Mouse (Mus musculus) G1E (cell line): ENCODE data around the gene Iqcf3. TPM values are rescaled to one million over a fixed set of nuclear protein-coding genes. Genes with fewer than 3 reads are reported as not detected.

Source experiments
- ATAC-seq: 2 replicates; pipeline ENCODE4 v1.8.0; 2016; ENCODE audit warnings: mild to moderate bottlenecking; ENCODE audit not compliant: insufficient number of reproducible peaks, poor library complexity, low FRiP score, severe bottlenecking; ENCODE audit errors: extremely low read depth
- DNase-seq: peaks from one replicate; pipeline ENCODE4 v3.0.0; 2012; ENCODE audit warnings: low spot score
- H3K27me3 ChIP-seq: 2 replicates; pipeline ENCODE4 v1.6.1; 2012; ENCODE audit warnings: mild to moderate bottlenecking, low read length, inconsistent platforms; ENCODE audit not compliant: insufficient read depth
- H3K36me3 ChIP-seq: replicated peaks from 2 replicates; pipeline ENCODE3; 2012; ENCODE audit warnings: mild to moderate bottlenecking, inconsistent platforms
- H3K4me1 ChIP-seq: 2 replicates; pipeline ENCODE4 v1.6.1; 2012; ENCODE audit warnings: low read depth, low read length, inconsistent platforms, mixed read lengths; ENCODE audit not compliant: insufficient read depth
- H3K4me3 ChIP-seq: 2 replicates; pipeline ENCODE4 v1.5.1; 2012; ENCODE audit warnings: low read depth, mild to moderate bottlenecking, inconsistent platforms, low read length, moderate library complexity, mixed read lengths
- H3K9me3 ChIP-seq: replicated peaks from 2 replicates; pipeline ENCODE4 v1.6.1; 2012; ENCODE audit warnings: inconsistent platforms
- CTCF ChIP-seq: IDR thresholded peaks from 2 replicates; pipeline ENCODE4 v1.5.1; 2012; ENCODE audit warnings: low read depth, low read length, inconsistent platforms, mixed read lengths
- GATA1 ChIP-seq: IDR thresholded peaks from 2 replicates; pipeline ENCODE4 v1.6.1; 2012; ENCODE audit warnings: borderline replicate concordance, low read length, inconsistent platforms, mixed read lengths
- GATA2 ChIP-seq: IDR thresholded peaks from 2 replicates; pipeline ENCODE4 v1.6.1; 2012; ENCODE audit warnings: low read depth, low read length, inconsistent platforms, borderline replicate concordance
- POLR2AphosphoS5 ChIP-seq: IDR thresholded peaks from 2 replicates; pipeline ENCODE4 v1.6.1; 2012; ENCODE audit warnings: low read depth, low read length, inconsistent platforms; ENCODE audit not compliant: insufficient replicate concordance
- TAL1 ChIP-seq: conservative IDR thresholded peaks from 2 replicates; pipeline ENCODE4 v1.6.1; 2012; ENCODE audit warnings: low read depth, low read length, inconsistent platforms, mixed read lengths
- polyA plus RNA-seq: library from polyadenylated mRNA; stranded (reverse); fragments of >175 nt; gene quantifications from 2 replicates; pipeline ENCODE4 v1.2.3, GENCODE M21; 2012
- total RNA-seq, 2 experiments: library from RNA; stranded (forward) in 1 of 2; stranded (reverse) in 1 of 2; fragments of 200-1000 nt in 1 of 2; fragments of >200 nt in 1 of 2; fragmentation: Nextera tagmentation in 1 of 2; gene quantifications; 2 replicates each; pipeline ENCODE4 v1.2.3; 2014 to 2017

Iqcf3 gene
- total and polyA plus RNA-seq, 3 experiments, result not detected

DNA sequence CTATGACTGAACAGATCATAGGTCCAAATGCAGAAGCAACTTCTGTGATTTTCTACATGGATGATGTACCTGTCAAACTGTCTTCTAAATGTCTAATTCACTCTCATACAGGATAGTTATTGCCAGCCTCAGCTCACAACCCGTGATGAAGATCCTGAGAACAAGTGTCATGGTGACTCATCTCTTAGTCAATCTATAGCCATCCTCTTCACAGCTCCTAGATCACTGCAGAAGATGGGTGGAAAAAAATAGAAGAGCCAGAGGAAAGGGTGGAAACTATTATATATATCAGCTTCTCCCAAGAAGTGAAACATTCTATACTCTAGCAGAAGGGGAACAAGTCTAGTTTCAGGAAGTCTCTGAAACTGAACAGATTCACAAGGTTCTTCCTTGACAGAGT lies 21.1 kb upstream of the Iqcf3 start:
- no peak for ATAC-seq
- H3K4me1 ChIP-seq, result no peaks in the 10 kb centered on the region
- no peak for TF ChIP-seq TAL1
- TF ChIP-seq POLR2AphosphoS5, result no peak
- no peak for TF ChIP-seq CTCF
- no peak for TF ChIP-seq GATA2
- no peak for TF ChIP-seq GATA1
- no peak overlapping the region for H3K4me3 ChIP-seq
- H3K9me3 ChIP-seq, result no peaks in the 10 kb centered on the region
- no peak for DNase-seq
- H3K36me3 ChIP-seq, result no peaks in the 10 kb centered on the region
- H3K27me3 ChIP-seq, result no peaks in the 10 kb centered on the region

DNA sequence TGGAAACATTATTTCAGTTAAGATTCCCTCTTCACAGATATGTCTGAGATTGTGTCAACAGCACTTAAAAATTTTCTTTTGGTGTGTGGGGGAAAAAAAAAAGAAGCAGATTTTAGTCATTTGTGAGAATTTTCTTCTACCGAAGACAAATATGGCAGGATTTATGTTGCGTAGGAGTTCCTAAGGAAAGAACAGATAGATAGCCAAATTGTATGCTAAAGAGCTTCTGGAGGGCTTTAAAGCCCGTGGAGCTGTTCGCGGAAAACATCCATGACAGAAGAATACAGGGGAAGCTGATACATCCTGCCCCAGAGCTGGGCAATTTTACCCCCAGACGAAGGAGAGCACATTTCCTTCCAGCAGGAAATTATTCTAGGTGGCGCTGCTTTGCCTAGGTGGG lies 18.6 kb upstream of the Iqcf3 start:
- H3K4me1 ChIP-seq, result no peaks in the 10 kb centered on the region
- no peak for TF ChIP-seq GATA2
- TF ChIP-seq TAL1, result no peak
- no peak for TF ChIP-seq POLR2AphosphoS5
- TF ChIP-seq CTCF, result no peak
- TF ChIP-seq GATA1, result no peak
- DNase-seq, result no peak
- H3K4me3 ChIP-seq, result no peak overlapping the region
- H3K27me3 ChIP-seq, result peaks cover under 1% of the 10 kb centered on the region; the same call in 1 of the 2 replicates
- H3K9me3 ChIP-seq, result no peaks in the 10 kb centered on the region
- no peak for ATAC-seq
- H3K36me3 ChIP-seq, result no peaks in the 10 kb centered on the region

DNA sequence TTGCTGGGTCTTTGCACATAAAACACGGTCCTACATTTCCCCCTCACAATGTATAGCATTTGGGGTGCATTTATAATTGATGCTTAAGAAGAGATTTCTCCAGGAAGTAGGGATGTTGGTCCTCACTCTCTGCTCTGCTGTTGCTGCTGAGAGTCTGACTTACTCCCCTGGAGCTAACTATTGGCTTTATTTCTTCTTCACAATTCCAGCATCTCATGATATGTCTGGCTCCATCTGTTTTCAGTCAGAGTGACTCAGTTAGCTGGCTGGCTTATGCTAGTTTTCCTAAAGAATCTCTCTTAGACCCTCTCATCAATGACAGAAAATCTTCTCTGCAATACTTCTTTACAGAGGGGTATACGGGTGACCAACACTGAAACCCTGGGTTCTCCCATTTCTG lies 14.7 kb upstream of the Iqcf3 start:
- Histone ChIP-seq H3K27me3 (peaks cover 9% of the 10 kb centered on the region), H3K4me1 (no peaks in the 10 kb centered on the region), H3K36me3 (no peaks in the 10 kb centered on the region), H3K9me3 (no peaks in the 10 kb centered on the region), H3K4me3 (no peak overlapping the region)
- no peak for DNase-seq
- TF ChIP-seq TAL1 (no peak), GATA2 (no peak), POLR2AphosphoS5 (no peak), GATA1 (no peak), CTCF (no peak)
- no peak for ATAC-seq

DNA sequence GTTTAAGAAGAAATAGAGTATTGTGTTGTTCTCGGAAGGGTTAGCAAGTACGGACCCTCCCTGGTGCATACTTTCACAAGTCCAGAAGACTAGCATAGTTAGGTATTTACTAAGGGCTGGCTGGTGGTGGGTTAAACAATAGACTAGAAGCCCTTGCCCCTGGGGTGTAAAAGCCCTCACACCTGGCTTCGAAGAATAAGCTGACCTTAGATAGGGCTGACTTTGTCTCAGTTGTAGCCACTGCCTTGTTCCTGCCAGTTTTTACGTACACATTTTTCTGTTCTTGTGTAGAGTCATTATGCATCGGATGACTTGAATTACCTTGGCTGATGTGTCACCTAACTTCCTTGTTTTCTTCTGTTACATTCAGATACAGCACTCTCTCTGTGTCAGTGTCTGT lies 11.9 kb upstream of the Iqcf3 start:
- H3K9me3 ChIP-seq, result no peaks in the 10 kb centered on the region
- no peak overlapping the region for H3K4me3 ChIP-seq
- DNase-seq, result no peak
- ATAC-seq, result no peak
- no peaks in the 10 kb centered on the region for H3K4me1 ChIP-seq
- H3K36me3 ChIP-seq, result no peaks in the 10 kb centered on the region
- H3K27me3 ChIP-seq, result peaks cover 9% of the 10 kb centered on the region
- TF ChIP-seq POLR2AphosphoS5 (no peak), GATA1 (no peak), CTCF (no peak)

DNA sequence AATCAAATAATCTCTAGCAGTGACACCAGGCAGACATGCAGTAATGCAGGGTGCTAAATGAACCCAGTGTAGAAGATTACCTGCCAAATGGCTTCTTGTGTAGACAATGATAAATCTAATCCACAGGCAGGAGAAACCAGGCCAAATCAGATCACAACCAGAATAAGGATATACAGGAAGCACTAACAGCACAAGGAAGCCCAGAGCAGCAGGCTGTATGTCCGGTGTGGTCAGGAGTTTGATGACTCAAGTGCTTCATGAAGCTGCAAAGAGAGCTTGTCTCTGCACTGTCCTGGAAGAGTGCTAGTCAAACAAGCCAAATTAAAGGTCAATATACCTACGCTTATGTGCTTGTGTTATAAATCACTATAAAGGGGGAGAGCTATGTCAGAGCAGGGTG lies 10.8 kb upstream of the Iqcf3 start:
- no peak for DNase-seq
- H3K4me3 ChIP-seq, result no peak overlapping the region
- peaks cover 9% of the 10 kb centered on the region for H3K27me3 ChIP-seq
- H3K4me1 ChIP-seq, result no peaks in the 10 kb centered on the region
- TF ChIP-seq GATA2 (no peak), TAL1 (no peak), CTCF (no peak), GATA1 (no peak), POLR2AphosphoS5 (no peak)
- H3K9me3 ChIP-seq, result no peaks in the 10 kb centered on the region
- ATAC-seq, result no peak
- H3K36me3 ChIP-seq, result no peaks in the 10 kb centered on the region

DNA sequence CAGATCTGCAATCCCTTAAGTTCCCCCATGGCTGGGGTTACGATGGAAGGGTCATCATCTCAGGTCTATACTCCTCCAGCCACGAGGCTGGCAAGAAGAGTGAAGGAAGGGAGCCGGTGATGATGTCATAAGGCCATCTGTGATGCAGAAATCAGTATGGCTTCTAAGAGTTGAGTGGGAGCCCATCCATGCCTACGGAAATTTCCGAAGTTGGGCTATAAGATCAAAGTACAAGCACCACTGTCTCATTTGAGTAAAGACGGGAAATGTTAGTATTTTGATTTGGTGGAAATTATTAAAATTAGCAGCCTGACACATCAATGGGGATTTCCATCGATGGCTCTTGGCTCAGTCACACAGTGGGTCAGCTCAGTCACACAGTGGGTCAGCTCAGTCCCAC lies 9.5 kb upstream of the Iqcf3 start, which contains the start of gene Iqcf4:
TSS of gene Iqcf4 (minus strand) at position 101 of the 400 bp plus-strand sequence.
- no peaks in the 10 kb centered on the region for H3K4me1 ChIP-seq
- H3K27me3 ChIP-seq, result peaks cover 9% of the 10 kb centered on the region
- H3K9me3 ChIP-seq, result no peaks in the 10 kb centered on the region
- no peak for ATAC-seq
- H3K36me3 ChIP-seq, result no peaks in the 10 kb centered on the region
- TF ChIP-seq GATA2 (no peak), CTCF (no peak), GATA1 (no peak), TAL1 (no peak), POLR2AphosphoS5 (no peak)
- no peak within 1 kb of the TSS for H3K4me3 ChIP-seq
- DNase-seq, result no peak

DNA sequence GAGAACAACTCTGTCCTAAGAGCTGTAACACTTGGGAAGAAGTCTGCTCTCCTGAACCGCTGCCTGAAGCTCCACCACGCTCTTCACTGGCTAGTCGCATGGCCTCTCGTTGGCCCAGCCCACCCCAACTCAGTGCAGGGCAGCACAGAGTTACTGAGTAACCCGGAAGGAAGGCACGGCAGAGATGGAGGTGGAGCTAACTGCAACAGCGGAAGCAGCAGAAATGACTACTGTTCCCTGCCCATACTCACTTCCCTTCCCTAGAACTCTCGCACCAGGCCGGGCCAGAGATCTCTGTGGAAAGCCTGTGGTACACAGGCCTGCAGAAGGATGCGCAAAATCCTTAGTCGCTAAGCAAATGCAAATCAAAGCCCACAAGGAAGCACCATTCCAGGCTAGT lies 5.0 kb upstream of the Iqcf3 start:
- TF ChIP-seq CTCF, result no peak
- TF ChIP-seq POLR2AphosphoS5, result no peak
- no peak for TF ChIP-seq TAL1
- no peak for TF ChIP-seq GATA1
- no peak for TF ChIP-seq GATA2
- ATAC-seq (no peak), DNase-seq (no peak)
- Histone ChIP-seq H3K36me3 (no peaks in the 10 kb centered on the region), H3K27me3 (peaks cover 12% of the 10 kb centered on the region), H3K4me1 (0 out of 2 replicates have a peak, but pooled peaks cover 6% of the 10 kb centered on the region), H3K9me3 (no peaks in the 10 kb centered on the region), H3K4me3 (no peak overlapping the region)
